Mouse (Mus musculus): ENCODE results near the gene Scyl3.

Gene Scyl3

GRCm38 (mm10) chr1:163958036-163958435 lies 29.1 kb downstream of the Scyl3 start:
- DNase-seq (ENCODE audit: low spot score in 2 of 2), result peak in 1 of 2 experiments; percentile 28

- no peak for DNase-seq (ENCODE audit: low spot score in 2 of 2)
Observed at GRCm38 (mm10) chr1:163964008-163964689, 35.2 kb downstream of the Scyl3 start.

- no peak for DNase-seq (ENCODE audit: low spot score in 2 of 2)
Observed at GRCm38 (mm10) chr1:163974471-163974870, 45.6 kb downstream of the Scyl3 start.

- DNase-seq (ENCODE audit: low spot score in 2 of 2), result no peak
Observed at GRCm38 (mm10) chr1:163975088-163975487, 46.2 kb downstream of the Scyl3 start.

- DNase-seq (ENCODE audit: low spot score in 2 of 2), result no peak
Observed at GRCm38 (mm10) chr1:163976515-163976914, 47.6 kb downstream of the Scyl3 start.

- no peak for DNase-seq (ENCODE audit: low spot score in 2 of 2)
Observed at GRCm38 (mm10) chr1:163992371-163992770, 63.5 kb downstream of the Scyl3 start.

- DNase-seq (ENCODE audit: low spot score in 2 of 2), result no peak
Observed at GRCm38 (mm10) chr1:163994173-163994720, 65.3 kb downstream of the Scyl3 start.

GRCm38 (mm10) chr1:163994721-163995608 lies 66.1 kb downstream of the Scyl3 start, which contains the start of the genes BC055324 and Mettl18:
Gene BC055324 (minus strand): TSS chr1:163994796.
Gene Mettl18 (plus strand): TSS chr1:163994889.
- DNase-seq (ENCODE audit: low spot score in 2 of 2), result peak; percentile 66 to 93

DNA sequence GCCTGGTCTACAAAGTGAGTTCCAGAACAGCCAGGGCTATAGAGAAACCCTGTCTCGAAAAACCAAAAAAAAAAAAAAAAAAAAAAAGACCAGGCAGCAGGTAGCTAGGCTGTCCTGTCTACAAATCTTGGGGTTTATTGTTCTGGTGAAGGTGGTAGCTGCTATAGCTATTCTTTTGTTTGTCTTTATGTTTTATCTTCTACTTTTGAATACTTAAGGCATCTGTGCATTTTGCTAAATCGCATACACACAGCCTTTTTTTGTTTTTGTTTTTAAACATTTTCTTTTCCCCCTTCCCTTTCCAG lies 66.7 kb downstream of the Scyl3 start:
- no peak for DNase-seq (ENCODE audit: low spot score in 2 of 2)

- DNase-seq (ENCODE audit: low spot score in 2 of 2), result no peak
Observed at GRCm38 (mm10) chr1:164001831-164002452, 73.0 kb downstream of the Scyl3 start.

DNA sequence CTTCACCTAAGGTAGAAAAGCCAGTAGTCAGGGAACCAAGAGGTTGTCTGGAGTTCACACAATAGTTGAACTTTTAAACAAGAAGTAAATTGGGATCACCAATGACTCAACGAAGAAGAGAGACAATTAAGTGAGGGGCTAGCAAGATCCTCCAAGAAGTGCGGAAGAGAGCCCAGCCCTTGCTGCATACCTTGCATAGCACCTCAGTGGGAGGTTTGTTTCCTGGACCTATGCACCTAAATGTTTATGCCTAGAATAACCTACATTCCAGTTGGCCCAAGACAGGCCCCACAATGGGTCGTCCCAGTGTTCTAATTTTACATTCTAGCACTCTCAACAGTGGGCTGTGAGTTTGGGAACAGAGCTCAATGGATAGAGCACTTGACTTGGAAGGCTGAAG lies 75.4 kb downstream of the Scyl3 start:
- DNase-seq (ENCODE audit: low spot score in 2 of 2), result no peak

All from left cerebral cortex, adult 9 months (tissue).